Mouse (Mus musculus): ENCODE measurements around the gene Ech1.

Gene Ech1

GRCm38 (mm10) chr7:28818861-28819452 lies 6.1 kb upstream of the Ech1 start:
- in situ Hi-C loops (cut with MboI, MseI), result no loop called here

GRCm38 (mm10) chr7:28819571-28819970 lies 5.4 kb upstream of the Ech1 start:
- in situ Hi-C loops (cut with MboI, MseI), result no loop called here

- in situ Hi-C loops (cut with MboI, MseI), result loop anchor here (5.0 kb wide), 1 partner anchor 47 kb away; no protein-coding TSS in a partner anchor
Observed at GRCm38 (mm10) chr7:28820358-28821260, 4.4 kb upstream of the Ech1 start.

- in situ Hi-C loops (cut with MboI, MseI), result loop anchor here (5.0 kb wide), 1 partner anchor 46 kb away; no protein-coding TSS in a partner anchor
Observed at GRCm38 (mm10) chr7:28821261-28821831, 3.7 kb upstream of the Ech1 start.

GRCm38 (mm10) chr7:28822556-28822955 lies 2.5 kb upstream of the Ech1 start:
- in situ Hi-C loops (cut with MboI, MseI), result loop anchor here (5.0 kb wide), 1 partner anchor 45 kb away; no protein-coding TSS in a partner anchor

GRCm38 (mm10) chr7:28822993-28823903 lies 1.8 kb upstream of the Ech1 start:
- in situ Hi-C loops (cut with MboI, MseI), result loop anchor here (5.0 kb wide), 1 partner anchor 44 kb away; no protein-coding TSS in a partner anchor

GRCm38 (mm10) chr7:28823932-28824331 lies 1.1 kb upstream of the Ech1 start:
- in situ Hi-C loops (cut with MboI, MseI), result loop anchor here (5.0 kb wide), 1 partner anchor 43 kb away; no protein-coding TSS in a partner anchor

GRCm38 (mm10) chr7:28825686-28826401 lies 827 bp downstream of the Ech1 start:
- in situ Hi-C loops (cut with MboI, MseI), result no loop called here

GRCm38 (mm10) chr7:28826402-28826772 lies 1.4 kb downstream of the Ech1 start:
- in situ Hi-C loops (cut with MboI, MseI), result no loop called here

- in situ Hi-C loops (cut with MboI, MseI), result no loop called here
Observed at GRCm38 (mm10) chr7:28827338-28827737, 2.3 kb downstream of the Ech1 start.

- in situ Hi-C loops (cut with MboI, MseI), result no loop called here
Observed at GRCm38 (mm10) chr7:28829821-28830220, 4.8 kb downstream of the Ech1 start.

GRCm38 (mm10) chr7:28830981-28831380 lies 6.0 kb downstream of the Ech1 start:
- in situ Hi-C loops (cut with MboI, MseI), result no loop called here

- in situ Hi-C loops (cut with MboI, MseI), result no loop called here
Observed at GRCm38 (mm10) chr7:28831411-28832125, 6.6 kb downstream of the Ech1 start.

GRCm38 (mm10) chr7:28832137-28832536 lies 7.1 kb downstream of the Ech1 start:
- in situ Hi-C loops (cut with MboI, MseI), result no loop called here

GRCm38 (mm10) chr7:28833723-28834347 lies 8.8 kb downstream of the Ech1 start, which contains the start of gene Lgals4:
Gene Lgals4, plus strand, starts transcription at chr7:28833854.
- in situ Hi-C loops (cut with MboI, MseI), result no loop called here

GRCm38 (mm10) chr7:28836936-28837335 lies 11.9 kb downstream of the Ech1 start:
- in situ Hi-C loops (cut with MboI, MseI), result no loop called here

GRCm38 (mm10) chr7:28838331-28838730 lies 13.3 kb downstream of the Ech1 start:
- in situ Hi-C loops (cut with MboI, MseI), result no loop called here

- in situ Hi-C loops (cut with MboI, MseI), result no loop called here
Observed at GRCm38 (mm10) chr7:28847273-28847672, 22.3 kb downstream of the Ech1 start.

- in situ Hi-C loops (cut with MboI, MseI), result no loop called here
Observed at GRCm38 (mm10) chr7:28849700-28850236, 24.8 kb downstream of the Ech1 start.

All from T-helper 2 cell (primary cell).